Mouse (Mus musculus): ENCODE measurements around the gene Ormdl3. TPM values are rescaled to one million over a fixed set of nuclear protein-coding genes. Genes with fewer than 3 reads are reported as not detected.
"Not testable (repeated sequence)": the region's sequence is repeated elsewhere in the genome, so short reads cannot be mapped to it uniquely, and the experiment has no call there.

Ormdl3 gene
- 55.0 and 56.1 TPM in 2 replicates for polyA plus RNA-seq (2012; rRNA removed)

DNA sequence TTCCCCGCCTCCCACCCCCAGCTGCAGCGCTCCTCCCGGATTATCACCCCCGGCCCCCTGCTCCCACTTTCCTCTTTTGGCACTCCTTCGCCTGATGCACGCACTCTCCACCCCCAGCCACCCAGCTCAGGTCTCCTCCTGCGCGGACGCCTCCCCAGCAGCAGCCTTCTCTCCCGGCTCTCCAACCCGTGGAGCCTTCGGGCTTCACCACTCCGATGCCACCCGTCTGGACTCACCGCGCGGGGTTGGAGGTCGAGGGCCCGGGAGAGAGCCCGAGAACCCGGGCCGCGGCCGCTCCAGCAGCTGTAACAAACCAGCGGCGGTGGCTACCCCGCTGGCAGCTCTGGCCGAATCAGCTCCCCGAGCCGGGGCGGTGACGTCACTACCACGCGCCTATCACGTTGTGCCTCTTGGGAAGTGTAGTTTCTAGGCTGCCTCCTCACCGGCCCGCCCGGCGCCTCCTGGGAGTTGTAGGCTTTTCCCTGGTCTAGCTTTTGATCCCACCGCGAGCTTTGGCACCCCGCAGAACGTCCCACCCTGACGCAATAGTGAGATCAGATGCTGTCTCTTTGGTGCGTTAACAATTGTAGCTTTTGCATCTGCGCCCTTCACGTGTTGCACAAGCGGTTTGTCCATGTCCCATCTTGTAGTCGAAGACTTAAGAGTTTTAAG lies at the start of gene Ormdl3:
Gene Ormdl3, minus strand, starts transcription at position 477 of the 672 bp plus-strand sequence.
- TF ChIP-seq CTCF (IDR thresholded peaks at IDR 0.05; ENCODE audit: extremely low read depth, insufficient read depth, low read length) = no peak
- peak; percentile 48; the same call in 1 of the 2 replicates for TF ChIP-seq POLR2A (IDR thresholded peaks at IDR 0.05; ENCODE audit: extremely low read depth, insufficient read depth, low read length)
- peak within 1 kb of the TSS; percentile 86 for H3K4me3 ChIP-seq (ENCODE audit: insufficient read depth, low read length)
- H3K27ac ChIP-seq (ENCODE audit: insufficient read depth, low read length) = no peak within 1 kb of the TSS
- H3K4me1 ChIP-seq (ENCODE audit: control insufficient read depth, insufficient read depth, low read length) = peaks cover 5% of the 10 kb centered on the region; the same call in 1 of the 2 replicates

- H3K4me1 ChIP-seq (ENCODE audit: control insufficient read depth, insufficient read depth, low read length); H3K4me3 ChIP-seq (ENCODE audit: insufficient read depth, low read length); H3K27ac ChIP-seq (ENCODE audit: insufficient read depth, low read length): not testable (repeated sequence)
Observed at GRCm38 (mm10) chr11:98635312-98635970, 48.3 kb upstream of the Ormdl3 start.

GRCm38 (mm10) chr11:98630646-98631045 lies 43.5 kb upstream of the Ormdl3 start:
- no peak for TF ChIP-seq POLR2A (IDR thresholded peaks at IDR 0.05; ENCODE audit: extremely low read depth, insufficient read depth, low read length)
- TF ChIP-seq CTCF (IDR thresholded peaks at IDR 0.05; ENCODE audit: extremely low read depth, insufficient read depth, low read length) = no peak
- H3K4me3 ChIP-seq (ENCODE audit: insufficient read depth, low read length) = no peak overlapping the region
- H3K27ac ChIP-seq (ENCODE audit: insufficient read depth, low read length) = no peak overlapping the region
- H3K4me1 ChIP-seq (ENCODE audit: control insufficient read depth, insufficient read depth, low read length) = no peaks in the 10 kb centered on the region

GRCm38 (mm10) chr11:98628706-98629105 lies 41.5 kb upstream of the Ormdl3 start:
- no peaks in the 10 kb centered on the region for H3K4me1 ChIP-seq (ENCODE audit: control insufficient read depth, insufficient read depth, low read length)
- no peak overlapping the region for H3K4me3 ChIP-seq (ENCODE audit: insufficient read depth, low read length)
- no peak overlapping the region for H3K27ac ChIP-seq (ENCODE audit: insufficient read depth, low read length)
- TF ChIP-seq POLR2A (IDR thresholded peaks at IDR 0.05; ENCODE audit: extremely low read depth, insufficient read depth, low read length) = no peak
- TF ChIP-seq CTCF (IDR thresholded peaks at IDR 0.05; ENCODE audit: extremely low read depth, insufficient read depth, low read length) = no peak

DNA sequence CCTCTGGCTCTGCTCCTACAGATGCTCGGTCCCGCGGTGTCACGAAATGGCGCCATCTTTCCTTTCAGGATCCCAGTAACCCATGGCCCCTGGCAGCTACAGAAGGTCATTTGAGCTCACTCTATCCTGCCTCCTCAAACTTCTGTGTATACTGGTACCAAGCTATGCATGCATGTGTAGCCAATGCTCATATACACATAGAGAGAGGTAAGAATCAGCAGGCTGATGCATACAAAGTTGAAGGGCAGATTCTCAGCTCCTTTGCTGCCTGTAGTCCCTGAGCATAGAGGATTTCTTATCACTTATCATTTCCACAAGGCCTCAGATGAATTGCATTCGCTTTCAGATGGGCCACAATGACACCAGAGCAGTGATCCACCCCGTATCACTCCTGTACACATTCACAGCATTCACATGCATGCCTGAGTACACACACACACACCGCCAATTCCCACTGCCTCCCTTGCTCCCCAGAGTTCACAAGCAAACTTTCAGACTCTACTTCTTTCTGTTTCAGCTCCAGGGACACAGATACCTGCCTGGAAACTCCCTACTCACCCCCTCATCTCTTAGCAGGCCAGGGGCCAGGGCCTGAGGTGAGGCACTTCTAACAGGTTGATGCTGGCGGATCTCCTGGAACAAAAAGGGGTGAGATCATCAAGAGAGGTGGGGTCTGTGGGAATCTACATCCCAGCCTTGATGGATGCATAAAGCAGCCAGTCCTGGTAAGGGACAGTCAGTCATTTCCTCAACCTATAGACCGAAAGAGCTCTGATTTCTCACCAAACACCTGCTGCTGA lies 38.6 kb upstream of the Ormdl3 start, which contains the start of the genes Gm12355 and Gsdma3:
Gene Gm12355, minus strand, starts transcription at position 51 of the 800 bp plus-strand sequence.
Gene Gsdma3, plus strand, starts transcription at position 750 of the 800 bp plus-strand sequence.
- no peak for TF ChIP-seq POLR2A (IDR thresholded peaks at IDR 0.05; ENCODE audit: extremely low read depth, insufficient read depth, low read length)
- TF ChIP-seq CTCF (IDR thresholded peaks at IDR 0.05; ENCODE audit: extremely low read depth, insufficient read depth, low read length) = no peak
- Histone ChIP-seq H3K4me1 (ENCODE audit: control insufficient read depth, insufficient read depth, low read length) (no peaks in the 10 kb centered on the region), H3K4me3 (ENCODE audit: insufficient read depth, low read length) (no peak within 1 kb of the TSS), H3K27ac (ENCODE audit: insufficient read depth, low read length) (no peak within 1 kb of the TSS)

DNA sequence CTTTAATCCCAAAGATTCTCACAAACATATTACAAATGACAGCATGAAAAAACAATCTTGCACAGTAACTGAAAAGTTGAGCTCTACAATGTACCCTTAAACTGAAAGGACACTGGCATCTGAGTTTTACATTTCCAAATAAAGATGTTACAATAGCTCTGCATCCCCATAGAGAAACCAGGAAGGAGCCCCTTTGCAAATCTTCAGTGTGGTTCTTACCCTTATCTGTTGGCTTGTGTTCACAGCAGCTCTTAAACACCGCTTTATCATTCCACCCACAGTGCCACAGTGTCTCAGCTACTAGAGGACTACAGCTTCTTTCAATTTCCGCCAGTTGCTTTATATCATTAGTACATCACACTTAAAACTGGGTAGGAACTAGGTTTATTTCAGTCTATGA lies 37.2 kb upstream of the Ormdl3 start:
- H3K27ac ChIP-seq (ENCODE audit: insufficient read depth, low read length); H3K4me3 ChIP-seq (ENCODE audit: insufficient read depth, low read length); H3K4me1 ChIP-seq (ENCODE audit: control insufficient read depth, insufficient read depth, low read length): not testable (repeated sequence)

DNA sequence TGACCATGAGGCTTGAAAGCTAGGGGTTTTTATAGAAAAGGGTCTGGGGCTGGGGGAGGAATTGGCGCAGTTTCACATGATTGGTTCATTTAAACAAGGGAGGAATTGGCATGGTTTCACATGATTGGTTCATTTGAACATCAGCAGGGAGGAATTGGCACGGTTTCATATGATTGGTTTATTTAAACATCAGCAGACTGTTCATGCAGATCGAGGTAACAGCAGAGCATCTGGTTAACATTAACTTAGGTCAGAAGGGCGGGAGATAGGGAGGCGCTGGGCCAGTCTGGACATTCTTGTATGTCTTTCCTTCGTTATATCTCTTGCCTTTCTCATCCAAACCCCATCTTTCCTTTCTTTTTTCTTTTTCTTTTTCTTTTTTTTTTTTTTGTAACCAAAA lies 36.8 kb upstream of the Ormdl3 start:
- not testable (repeated sequence) for H3K27ac ChIP-seq (ENCODE audit: insufficient read depth, low read length); H3K4me3 ChIP-seq (ENCODE audit: insufficient read depth, low read length); H3K4me1 ChIP-seq (ENCODE audit: control insufficient read depth, insufficient read depth, low read length)

DNA sequence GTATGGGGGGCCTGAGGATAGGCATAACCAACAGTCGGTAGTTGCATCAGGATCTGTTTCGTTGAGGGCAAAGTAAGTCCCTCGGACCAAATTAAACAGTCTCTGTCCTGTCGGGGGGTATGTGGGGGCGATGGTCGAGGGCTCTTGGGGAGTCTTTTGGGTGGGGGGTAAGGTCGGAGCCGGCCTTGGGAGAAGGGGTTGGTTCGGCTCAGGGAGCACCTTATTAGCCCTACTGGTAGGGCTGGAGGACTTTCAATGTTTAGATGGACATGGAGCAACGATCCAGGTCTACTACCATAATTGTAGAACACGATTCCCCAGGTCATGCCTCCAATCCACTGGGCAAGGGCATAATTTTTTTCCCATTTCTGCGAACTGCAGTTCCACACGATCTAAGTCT lies 33.6 kb upstream of the Ormdl3 start:
- no peak for TF ChIP-seq CTCF (IDR thresholded peaks at IDR 0.05; ENCODE audit: extremely low read depth, insufficient read depth, low read length)
- no peak for TF ChIP-seq POLR2A (IDR thresholded peaks at IDR 0.05; ENCODE audit: extremely low read depth, insufficient read depth, low read length)
- Histone ChIP-seq H3K4me1 (ENCODE audit: control insufficient read depth, insufficient read depth, low read length) (no peaks in the 10 kb centered on the region), H3K4me3 (ENCODE audit: insufficient read depth, low read length) (no peak overlapping the region), H3K27ac (ENCODE audit: insufficient read depth, low read length) (no peak overlapping the region)

DNA sequence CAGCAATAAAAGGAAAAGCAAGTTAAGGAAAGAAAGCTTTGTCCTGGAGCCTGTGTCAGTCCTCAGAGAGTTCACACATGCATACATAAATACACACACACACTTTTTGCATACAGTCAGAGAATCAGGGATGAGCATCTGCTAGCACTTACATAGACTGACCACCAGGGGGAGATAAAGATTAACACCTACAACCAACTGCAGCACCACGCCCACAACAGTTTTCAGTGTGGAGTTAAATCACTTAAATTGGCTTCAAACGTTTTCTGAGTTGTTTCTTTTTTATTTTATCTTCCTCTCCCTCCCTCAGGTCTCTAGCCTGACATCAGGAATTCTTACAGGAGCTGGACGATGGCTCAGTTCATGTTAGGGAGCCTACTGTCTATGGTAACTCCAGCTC lies 19.6 kb upstream of the Ormdl3 start:
- Histone ChIP-seq H3K4me3 (ENCODE audit: insufficient read depth, low read length) (no peak overlapping the region), H3K4me1 (ENCODE audit: control insufficient read depth, insufficient read depth, low read length) (no peaks in the 10 kb centered on the region), H3K27ac (ENCODE audit: insufficient read depth, low read length) (no peak overlapping the region)
- no peak for TF ChIP-seq POLR2A (IDR thresholded peaks at IDR 0.05; ENCODE audit: extremely low read depth, insufficient read depth, low read length)
- TF ChIP-seq CTCF (IDR thresholded peaks at IDR 0.05; ENCODE audit: extremely low read depth, insufficient read depth, low read length) = peak; percentile 64

DNA sequence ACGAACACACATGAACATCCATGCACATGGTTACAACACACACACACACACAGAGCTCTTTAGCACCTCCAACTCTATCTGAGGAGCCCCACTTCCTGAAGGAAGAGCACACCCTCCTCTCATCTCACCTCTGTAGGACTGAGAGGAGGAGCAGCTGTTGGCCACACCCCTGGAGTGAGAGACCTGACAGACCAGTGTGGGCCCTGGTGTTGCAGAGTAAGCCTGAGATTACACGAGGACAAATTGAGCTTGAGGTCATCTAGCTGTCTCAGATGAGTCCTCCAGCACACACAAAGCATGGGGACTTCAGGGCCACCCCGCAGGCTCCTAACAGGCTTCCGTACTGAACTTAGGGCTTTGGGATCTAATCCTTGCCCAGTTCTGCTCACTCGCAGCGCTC lies 17.7 kb upstream of the Ormdl3 start:
- not testable (repeated sequence) for H3K4me1 ChIP-seq (ENCODE audit: control insufficient read depth, insufficient read depth, low read length); H3K27ac ChIP-seq (ENCODE audit: insufficient read depth, low read length); H3K4me3 ChIP-seq (ENCODE audit: insufficient read depth, low read length)
